Mouse (Mus musculus) lung, adult 18-20 months (tissue): ENCODE data around the gene Setx.
"Not testable (repeated sequence)": the region's sequence is repeated elsewhere in the genome, so short reads cannot be mapped to it uniquely, and the experiment has no call there.

Experiments used
- DNase-seq, 2 experiments: peaks; one replicate each; pipeline ENCODE4 v3.0.0; 2022; ENCODE audit warnings: mixed read lengths in 2 of 2

Gene Setx

DNA sequence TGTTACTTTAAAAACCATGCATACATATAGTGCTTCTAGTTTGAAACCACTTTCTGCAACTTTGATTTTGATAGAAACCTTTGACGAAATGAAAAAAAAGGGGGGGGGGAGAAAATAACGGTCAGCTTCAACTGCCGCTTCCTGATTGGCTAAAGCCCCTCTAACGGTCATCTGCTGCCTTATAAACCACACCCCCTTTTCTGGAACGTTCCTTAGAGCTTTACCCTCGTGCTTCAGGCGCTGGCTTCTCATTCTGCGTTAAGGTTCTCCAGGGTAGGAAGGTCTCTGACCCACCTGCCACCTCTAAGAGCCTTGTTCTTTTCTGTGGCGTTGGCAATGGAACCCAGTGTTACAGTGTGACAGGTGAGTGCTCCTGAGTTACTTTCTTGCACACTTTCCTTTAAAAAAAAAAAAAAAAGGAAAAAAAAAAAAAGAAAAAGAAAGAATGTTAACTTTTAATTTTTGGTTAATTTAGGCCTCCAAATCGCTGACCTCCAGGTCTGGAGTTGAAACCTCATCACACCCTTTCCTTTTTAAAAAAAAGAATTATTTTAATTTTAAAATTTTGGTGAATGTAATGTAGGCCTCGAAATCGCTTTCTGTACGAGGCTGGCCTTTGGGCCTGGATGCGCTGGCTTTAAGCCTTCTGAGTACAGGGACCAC is at the start of gene Setx:
Gene Setx, plus strand, starts transcription at position 275 of the 663 bp plus-strand sequence.
- DNase-seq: no peak

DNA sequence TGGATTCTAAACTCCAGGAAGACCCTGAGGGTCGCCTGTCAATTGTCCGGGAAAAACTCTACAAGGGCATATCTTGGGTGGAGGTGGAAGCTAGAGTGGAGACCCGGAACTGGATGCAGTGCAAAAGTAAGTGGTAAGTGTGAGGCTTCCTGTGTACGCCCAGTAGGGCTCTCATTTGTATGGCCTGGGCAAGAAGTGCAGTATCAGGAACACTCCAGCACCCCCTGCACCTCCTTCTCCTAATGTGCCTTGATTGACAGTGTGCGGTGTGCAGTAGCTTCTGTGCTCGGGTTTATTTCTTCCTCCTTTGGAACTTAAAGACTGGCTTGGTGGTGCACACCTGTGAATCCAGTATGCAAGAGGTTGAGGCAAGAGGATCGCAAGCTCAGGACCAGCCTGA is 49.3 kb upstream of the Setx start:
- DNase-seq: no peak

DNA sequence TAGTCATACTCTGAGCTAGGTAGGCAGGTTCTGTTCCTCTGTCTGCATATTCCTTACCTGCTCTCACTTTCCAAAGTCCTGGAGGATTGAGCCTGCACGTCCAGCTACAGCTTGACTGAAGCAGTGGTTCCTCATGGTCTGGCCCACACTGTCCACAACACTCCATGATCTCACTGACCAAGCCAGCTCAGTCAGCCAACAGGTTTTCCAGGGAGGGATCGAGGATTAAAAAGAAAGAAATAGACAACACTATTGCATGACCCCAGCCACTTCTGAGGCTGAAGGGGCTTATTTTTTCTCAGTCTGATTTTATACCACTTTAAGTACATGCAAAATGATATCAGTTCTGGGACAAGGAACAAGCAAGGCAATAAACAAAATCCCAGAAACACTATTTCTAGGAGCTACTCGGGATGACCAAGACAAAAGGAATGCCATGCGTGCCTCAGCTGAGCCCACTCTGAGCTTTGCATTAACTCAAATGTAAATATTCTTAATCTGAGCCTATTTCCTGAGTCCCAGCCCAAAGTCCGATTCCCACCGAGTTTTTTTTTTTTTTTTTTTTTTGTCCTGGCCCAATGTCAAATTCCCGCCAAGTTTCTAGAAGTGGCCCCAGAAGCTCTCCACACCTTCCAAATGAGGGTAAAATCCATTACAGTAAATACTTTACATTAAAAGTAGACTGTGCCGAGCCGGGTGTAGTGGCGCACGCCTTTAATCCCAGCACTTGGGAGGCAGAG is 48.5 kb upstream of the Setx start:
- DNase-seq: no peak

DNA sequence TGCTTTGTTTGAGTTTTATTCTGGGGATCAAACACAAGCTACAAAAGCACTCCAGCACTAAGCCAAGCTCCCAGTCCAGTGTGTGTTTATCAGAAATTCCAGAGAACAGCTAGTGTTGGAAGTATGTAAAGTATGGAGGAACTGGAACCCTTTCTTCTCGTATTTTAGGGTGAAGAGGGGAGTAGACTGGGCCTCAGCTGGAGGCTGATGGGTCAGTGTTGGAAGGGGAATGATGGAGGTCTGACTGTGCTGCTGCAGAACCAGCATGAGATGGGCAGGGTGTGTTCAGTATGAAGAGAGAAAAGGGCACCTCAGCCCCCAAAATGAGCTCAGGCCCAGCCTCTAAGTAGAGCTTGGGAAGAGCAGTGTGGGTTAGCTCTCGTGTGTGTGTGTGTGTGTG is 47.8 kb upstream of the Setx start:
- no peak for DNase-seq

DNA sequence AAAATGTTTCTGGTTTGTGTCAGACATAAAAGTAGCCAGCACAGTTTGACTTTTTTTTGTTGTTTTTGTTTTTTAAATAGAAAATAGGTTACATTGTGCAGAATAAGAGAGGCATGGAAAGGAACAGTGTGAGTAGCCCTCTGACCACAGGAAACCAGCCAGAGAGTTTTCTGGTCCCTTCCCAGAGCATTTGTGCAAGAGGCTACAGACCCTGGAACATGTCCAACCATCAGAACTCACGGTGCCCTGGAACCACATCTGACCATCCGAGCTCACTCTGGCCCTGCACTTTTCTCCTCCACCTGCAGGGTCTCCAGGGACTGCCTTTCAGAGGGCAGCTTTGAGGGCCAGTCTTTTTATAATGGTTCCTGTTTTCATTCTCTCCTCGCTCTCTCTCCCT is 42.0 kb upstream of the Setx start:
- DNase-seq: peak; percentile 7 to 19

DNA sequence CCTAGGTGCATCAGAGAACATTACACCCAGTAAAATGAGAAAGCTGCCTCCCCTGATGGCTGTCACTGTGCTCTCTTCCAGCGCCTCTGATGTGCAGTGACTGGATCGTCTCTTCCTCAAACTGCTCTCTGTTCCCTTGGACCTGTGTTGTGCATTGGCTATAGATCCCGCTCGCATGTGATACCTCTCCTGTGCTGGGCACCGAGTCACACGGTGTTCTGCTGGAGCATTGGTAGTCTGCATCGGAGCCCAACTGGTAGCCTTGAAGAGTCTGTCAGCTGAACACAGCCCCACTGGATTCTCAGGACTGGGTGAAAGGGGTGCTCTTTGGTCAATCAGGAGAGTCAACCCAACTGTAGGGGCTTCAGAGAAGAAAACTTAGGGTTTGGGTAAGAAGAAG is 38.0 kb upstream of the Setx start:
- no peak for DNase-seq

DNA sequence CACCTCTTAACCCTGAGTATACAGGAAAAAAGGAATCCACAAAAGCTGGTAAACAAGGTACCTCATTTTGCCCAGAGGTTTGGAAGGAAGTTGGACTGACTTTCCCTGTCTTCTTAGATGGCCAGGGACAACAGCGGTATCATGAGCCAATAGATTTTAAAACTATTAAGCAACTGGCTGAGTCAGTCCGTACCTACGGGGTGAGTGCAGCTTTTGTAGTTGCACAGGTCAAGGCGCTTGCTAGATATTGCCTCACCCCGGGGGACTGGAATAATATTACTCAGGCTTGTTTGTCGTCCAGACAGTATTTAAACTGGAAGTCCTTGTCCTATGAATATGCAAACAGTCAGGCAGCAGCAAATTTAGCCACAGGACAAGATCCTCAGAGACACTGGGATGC is 34.7 kb upstream of the Setx start:
- DNase-seq: not testable (repeated sequence)

DNA sequence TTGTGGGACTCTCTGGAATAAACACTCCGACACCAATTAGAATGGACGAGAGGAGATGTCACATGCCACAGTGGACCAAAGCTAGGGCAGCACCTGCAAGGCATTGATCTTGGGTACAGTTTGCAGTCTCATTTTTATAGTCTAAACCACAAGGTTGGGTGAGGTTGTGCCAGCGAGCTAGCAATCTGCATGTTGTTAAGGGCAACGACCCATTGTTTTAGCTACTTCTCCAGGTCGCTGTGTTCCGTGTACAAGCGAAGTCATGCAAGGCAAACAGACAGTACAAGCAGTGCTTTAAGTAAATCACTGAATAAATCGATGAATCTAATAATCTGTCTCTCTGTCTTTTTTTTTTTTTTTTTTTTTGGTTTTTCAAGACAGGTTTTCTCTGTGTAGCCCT is 28.3 kb upstream of the Setx start:
- peak in 1 of 2 experiments; percentile 13 for DNase-seq

DNA sequence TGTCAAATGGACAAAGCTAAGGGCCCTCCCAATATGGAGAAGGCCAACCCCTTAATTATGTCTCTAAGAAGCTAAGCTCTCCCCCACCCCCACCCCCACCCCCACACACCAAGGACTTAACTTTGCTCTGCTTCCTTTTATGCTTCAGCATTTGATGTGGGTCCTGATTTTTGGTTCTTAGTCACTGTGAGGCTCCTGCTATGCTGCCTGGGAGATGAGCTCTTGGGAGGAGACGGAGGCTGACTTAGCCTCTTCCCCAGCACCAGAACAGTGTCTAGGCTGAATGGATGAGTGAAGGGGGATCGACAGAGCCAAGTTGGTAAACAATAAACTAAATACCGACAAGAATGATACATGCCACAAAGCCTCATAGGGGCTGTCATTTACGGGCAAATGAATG is 27.2 kb upstream of the Setx start:
- DNase-seq: no peak

DNA sequence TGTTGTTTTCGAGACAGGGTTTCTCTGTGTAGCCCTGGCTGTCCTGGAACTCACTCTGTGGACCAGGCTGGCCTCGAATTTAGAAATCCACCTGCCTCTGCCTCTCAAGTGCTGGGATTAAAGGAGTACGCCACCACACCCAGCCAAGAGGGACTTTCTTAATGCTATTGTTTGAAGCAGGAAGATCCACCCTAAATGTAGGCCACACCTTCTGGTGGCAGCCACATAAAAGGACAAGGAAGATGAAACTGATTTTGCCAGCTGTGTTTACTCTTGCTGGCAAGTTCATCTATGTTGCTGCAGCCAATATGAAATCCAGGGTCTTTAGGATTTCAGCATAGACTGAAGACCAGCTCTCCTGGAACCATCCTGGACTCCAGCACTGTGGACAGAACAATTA is 26.5 kb upstream of the Setx start:
- no peak for DNase-seq

DNA sequence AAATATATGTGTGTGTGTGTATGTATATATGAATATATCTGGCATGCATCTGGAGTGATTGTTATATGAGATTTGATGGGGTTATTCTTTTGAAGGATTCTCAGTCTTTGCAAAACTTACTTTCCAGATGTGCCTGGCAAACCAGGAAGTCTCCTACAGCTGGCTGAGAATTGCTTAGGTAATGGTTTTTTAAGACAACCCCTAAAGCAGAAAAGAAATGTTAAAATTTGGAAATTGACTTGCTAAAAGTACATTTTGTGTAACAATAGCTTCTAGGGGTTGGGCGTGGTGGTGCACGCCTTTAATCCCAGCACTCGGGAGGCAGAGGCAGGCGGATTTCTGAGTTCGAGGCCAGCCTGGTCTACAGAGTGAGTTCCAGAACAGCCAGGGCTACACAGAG is 26.0 kb upstream of the Setx start:
- not testable (repeated sequence) for DNase-seq

DNA sequence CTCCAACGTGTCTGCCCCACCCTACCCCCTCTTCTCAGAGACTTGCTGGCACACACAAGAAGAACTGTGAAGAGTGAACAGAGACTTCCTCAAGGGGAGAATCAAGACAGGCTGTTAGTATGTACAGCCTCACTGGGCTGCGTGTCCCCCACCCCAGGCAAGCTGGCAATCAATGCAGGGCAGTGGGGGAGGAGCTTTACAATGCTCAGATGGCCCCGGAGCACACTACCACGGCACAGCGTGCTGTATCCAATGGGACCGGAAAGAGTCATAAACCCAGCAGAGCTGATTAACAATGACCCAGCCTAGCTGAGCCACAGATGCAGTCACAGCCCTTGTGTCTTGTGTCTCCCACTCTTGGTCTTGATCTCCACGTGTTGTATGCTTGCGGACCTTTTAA is 25.2 kb upstream of the Setx start:
- DNase-seq: no peak

DNA sequence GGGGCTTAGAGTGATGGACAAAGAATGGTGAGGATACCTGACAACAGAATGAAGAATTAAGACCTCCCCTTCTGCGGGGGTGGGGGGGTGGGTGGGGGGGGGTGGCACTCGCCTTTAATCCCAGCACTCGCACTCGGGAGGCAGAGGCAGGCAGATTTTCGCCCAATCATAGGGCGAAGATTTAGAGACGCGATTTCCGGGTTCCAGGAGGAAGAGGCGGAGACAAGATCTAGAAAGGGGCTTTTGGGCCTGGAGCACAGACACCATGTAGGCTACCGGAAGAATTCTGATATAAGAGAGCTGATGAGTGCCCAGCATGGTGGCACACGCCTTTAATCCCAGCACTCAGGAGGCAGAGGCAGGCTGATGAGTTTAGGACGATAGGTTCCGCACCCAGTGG is 24.3 kb upstream of the Setx start:
- DNase-seq: no peak

DNA sequence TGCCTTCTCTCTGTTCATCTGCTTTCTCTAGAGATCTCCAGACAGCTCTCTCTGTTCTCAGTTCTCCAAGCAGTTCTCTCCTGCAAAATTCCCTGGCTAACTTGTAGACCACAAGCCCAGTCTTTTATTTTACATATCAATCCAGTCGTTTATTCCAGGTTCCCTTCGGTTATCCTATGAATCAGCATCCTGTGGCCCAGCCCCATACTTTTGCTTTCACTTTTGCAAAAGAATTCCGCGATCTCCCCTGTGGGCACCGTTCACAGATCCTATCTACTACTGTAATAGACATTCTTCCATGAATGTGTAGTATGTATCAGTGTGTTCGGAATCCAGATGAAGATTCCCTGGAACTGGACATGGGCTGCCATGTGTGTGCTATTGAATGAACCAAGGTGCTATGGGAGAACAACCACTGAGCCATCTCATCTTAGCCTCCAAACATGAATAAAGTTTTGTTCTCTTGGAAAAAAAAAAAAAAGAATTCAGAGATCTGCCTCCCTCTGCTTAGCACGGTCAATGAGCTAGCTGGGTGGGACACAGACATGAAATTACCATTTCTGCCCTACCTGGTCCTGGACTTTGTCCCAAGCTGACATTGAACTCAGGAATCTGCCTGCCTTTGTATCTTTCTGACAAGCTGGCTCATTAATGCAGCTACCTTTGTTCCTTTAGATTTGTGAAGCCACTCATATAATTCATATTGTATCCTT is 23.0 kb upstream of the Setx start:
- DNase-seq: peak; percentile 9 to 15

DNA sequence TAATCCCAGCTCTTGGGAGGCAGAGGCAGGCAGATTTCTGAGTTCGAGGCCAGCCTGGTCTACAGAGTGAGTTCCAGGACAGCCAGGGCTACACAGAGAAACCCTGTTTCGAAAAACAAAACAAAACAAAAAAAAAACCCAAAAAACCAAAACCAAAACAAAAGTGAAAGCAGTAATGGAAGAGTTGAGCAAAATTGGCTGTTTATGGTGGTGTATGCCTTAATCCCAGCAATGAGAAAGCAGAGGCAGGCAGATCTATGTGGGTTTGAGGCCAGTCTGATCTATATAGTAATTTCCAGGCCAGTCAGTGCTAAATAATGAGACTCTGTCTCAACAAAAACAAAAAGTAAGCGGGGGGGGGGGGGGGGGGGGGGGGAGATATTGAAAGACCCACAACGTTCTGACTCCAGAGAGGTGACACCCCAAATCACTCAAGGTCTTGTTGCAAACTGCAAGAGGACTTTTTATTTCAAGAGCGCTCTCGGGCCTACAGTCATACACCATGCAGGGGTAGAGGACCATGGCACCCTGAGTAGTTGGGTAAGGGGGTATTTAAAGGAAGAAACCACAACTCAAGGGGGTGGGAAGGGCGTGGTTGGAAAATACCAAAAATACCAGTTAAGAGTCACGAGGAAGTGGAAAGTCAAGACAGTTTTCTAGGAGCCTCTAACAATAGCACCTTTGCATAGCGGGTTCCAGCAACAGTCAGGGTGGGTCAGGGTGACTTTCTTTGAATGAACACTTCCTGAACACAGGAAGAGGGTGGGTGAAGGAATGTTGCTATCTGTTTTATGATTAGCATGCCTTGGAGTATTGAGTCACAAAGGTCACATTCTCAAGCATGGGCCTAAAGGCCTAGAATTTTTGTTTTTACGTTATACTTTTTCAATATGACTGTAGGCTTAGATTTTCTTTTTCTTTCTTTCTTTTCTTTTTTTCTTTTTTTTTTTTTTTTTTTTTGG is 21.3 kb upstream of the Setx start:
- DNase-seq: not testable (repeated sequence)

DNA sequence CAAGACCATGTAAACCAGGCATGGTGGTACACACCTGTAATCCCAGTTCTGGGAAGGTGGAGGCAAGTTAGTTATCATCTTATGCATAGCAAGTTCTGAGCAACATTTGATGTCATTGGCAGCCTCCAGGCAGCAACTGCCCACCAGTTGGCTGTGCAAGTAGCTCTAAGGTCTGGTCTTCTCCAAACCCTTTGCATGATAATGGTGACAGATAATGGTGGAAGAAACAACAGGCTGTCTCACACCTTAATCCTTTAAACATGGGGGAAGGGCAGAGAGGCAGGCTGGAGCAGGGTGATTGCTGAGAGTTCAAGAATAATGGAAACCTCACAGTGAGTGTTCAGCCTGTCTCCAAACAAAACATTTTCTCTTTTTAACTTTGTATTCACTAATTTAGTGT is 3.0 kb upstream of the Setx start:
- no peak for DNase-seq

DNA sequence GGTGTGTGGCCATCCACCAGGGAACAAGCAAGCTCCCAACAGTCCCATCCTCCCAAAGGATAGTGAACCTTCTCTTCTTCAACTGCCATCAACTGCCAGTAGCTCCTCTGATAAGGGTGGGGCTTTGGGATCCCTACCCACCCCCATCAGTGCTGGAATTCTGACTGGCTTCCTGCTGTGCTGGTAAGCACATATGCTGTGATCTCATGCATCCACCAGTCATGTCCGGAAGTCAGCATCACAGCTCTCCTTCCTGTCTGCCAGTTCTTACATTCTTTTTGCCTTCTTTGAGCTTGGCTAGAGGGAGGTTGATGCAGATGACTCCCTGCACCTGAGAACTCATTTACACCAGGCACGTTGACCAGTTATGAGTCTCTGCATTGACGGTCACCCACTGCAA is 1.5 kb upstream of the Setx start:
- DNase-seq: no peak

DNA sequence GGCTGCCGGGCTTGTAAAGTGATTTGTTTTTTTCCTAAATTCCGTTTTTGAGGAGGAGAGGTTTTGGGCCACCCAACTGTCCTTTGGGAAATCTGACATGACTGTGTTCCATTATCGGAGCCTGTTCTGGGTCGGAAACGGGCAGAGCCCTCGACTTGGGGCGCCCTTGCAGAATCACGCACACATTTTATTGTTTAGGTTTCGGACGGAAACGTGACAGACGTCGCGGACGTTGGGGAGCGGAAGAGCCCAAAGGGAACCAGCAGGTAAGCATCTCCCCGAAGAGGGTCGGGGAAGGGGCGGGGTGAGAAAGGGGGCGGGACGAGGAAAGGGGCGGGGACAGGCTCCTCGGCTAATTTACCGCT is 572 bp downstream of the Setx start:
- DNase-seq: no peak

DNA sequence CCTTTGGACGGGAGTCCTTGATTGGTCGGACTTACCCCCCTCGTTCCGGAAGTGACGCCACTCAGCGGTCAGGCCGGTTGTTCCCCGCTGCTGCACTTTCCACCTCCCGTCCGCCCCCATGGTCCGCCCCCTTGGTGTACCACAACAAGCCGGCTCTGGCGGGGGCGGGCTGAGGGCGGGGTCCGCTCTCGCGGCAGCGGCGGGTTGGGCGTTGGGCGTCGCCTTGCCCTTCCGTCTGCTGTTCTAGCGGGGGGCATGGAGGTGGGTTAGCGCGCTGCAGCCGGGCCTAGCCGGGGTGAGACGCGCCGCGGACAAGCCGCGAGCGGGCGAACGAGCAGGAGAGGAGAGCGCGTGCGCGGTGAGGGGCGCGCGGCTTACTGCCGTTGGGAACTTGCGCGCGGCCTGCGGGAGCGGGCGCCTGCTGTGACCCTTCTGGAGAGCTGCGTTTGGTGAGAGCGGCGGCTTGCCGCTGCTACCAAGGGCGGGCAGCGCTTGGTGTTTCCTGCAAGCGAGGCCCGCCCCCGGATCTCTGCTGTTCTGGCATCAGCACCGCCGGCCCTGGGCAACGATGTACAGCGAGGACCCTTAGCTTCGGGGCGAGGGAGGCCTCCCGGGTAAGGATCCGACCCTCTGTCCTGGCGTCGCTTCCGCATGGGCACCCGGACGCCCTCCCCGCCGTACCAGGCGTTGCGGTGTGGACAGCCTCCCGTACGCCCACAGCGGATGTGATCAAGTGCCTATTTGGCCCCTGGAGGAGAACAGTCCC is 1.1 kb downstream of the Setx start:
- peak; percentile 100 for DNase-seq

DNA sequence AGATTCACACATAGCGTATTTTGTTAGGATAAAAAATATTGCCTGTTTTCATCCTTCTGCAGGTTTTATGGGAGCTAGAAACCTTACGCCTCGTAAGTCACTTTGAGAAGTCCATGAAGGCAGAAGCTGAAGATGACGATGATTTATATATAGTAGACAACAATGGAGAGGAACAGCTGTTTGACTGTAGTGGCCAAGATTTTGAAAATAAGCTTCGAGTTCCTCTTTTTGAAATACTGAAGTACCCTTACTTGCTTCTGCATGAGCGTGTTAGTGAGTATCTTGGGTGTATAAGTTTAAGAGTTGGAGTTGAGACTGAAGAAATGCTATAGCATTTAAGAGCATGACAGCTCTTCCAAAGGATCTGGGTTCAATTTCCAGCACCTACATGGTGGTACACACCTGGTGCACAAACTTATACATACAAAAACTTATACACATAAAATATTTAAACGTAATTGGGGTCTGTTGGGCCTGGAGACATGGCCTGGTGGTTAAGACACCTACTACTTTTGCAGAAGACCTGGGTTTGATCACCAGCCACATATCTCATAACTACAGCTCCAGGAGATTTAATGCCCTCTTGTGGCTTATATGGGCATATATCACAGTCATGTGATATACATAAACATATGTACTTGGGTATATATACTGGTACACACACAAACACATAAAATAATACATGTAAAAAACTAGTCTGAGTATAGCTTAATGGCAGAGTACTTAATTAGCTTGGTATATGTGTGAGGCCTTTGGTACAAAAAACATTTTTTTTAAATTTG is 6.3 kb downstream of the Setx start:
- DNase-seq: no peak

DNA sequence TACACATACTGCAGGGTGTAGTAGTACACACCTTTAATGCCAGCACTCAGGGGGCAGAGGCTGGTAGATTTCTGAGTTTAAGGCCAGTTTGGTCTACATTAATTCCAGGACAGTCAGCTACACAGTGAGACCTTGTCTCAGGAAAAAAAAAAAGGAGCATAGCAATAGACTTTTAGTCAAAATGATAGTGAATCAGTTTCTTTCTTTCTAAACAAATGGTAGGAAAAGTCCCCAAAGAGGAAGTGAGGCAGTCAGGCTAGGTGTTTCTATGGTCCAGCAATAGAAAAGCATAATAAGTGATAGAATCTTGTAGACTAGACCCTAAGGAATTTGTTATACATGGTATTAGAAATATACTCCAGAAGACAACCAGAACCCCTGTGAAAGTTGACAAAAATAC is 11.2 kb downstream of the Setx start:
- DNase-seq: no peak
